In the genomic region with DNA sequence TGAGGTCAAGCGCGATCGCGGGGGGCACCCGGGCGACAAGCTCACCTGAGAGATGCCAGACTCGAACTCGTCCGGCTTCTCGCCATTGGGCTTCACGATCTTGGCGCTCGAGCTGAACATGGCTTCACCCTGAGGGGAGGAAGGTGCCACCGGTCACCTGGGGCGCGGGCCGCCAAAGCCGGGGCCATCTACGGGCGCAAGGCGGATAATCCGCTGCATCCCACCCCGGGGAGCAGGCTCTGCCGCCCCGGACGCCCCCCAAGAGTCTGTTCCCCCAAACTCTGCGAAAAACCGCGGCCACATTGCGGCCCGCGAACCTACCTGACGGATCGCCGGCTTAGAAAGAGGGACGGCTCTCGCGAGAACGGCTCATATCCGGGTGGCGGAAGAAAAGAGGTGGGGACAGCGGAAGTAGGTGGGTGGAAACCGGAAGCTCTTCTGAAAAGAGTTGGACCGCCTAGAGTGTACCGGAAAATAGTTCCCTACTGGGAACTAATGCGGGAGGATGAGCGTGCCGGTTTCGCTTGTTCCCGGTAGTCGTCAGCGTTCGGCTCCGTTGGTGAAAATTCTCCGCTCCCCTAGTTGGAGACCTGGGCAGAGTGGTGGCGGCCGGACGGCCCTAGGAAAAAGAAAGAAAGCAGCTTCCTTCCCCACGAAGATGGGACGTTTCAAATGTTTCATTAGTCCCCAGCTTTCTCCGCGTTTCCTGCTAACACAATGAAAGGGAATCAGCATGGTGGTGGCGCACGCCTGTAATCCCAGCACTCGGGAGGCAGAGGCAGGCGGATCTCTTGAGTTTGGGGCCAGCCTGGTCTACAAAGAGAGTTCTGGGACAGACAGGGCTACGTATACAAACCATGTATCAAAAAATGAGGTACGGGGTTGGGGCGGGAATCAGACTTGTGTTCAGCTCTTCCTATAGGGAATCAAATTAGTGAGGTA, we compare ENCODE assay signal across 7 mouse cellular contexts. TPM values are rescaled to one million over a fixed set of nuclear protein-coding genes. Genes with fewer than 3 reads are reported as not detected.
DNase-seq lines count a peak whose midpoint lies in the region; ATAC-seq lines count a peak whose summit lies in the region.

A gene (minus strand): TSS at position 419 of the 942 bp plus-strand sequence.

- H3K27ac ChIP-seq in embryonic facial prominence, embryonic 11.5 days (replicated peaks; ENCODE audit: low read depth, low read length), result peak within 1 kb of the TSS; percentile 84
- H3K27ac ChIP-seq in limb, embryonic 10.5 days, result peak within 1 kb of the TSS; percentile 97
- H3K27ac ChIP-seq in midbrain, embryonic 13.5 days, result peak within 1 kb of the TSS; percentile 88

- H3K4me2 ChIP-seq in embryonic facial prominence, embryonic 11.5 days (ENCODE audit: low read depth, low read length), result peak within 1 kb of the TSS; percentile 60
- H3K4me2 ChIP-seq in midbrain, embryonic 13.5 days (replicated peaks), result peak within 1 kb of the TSS; percentile 76

- peak within 1 kb of the TSS; percentile 98 for H3K9ac ChIP-seq in embryonic facial prominence, embryonic 11.5 days (replicated peaks; ENCODE audit: low read length)
- H3K9ac ChIP-seq in midbrain, embryonic 13.5 days (replicated peaks), result peak within 1 kb of the TSS; percentile 99

- H3K4me3 ChIP-seq in embryonic facial prominence, embryonic 11.5 days (ENCODE audit: low read depth, low read length), result peak within 1 kb of the TSS; percentile 93
- H3K4me3 ChIP-seq in limb, embryonic 10.5 days, result peak within 1 kb of the TSS; percentile 91
- peak within 1 kb of the TSS; percentile 91 for H3K4me3 ChIP-seq in midbrain, embryonic 13.5 days (replicated peaks)

- no peaks in the 10 kb centered on the region for H3K9me3 ChIP-seq in embryonic facial prominence, embryonic 11.5 days (replicated peaks; ENCODE audit: control insufficient read depth, low read length)
- no peaks in the 10 kb centered on the region for H3K9me3 ChIP-seq in limb, embryonic 10.5 days (replicated peaks)
- H3K9me3 ChIP-seq in midbrain, embryonic 13.5 days, result no peaks in the 10 kb centered on the region

- WGBS in embryonic facial prominence, embryonic 11.5 days, result 5% methylated on average over 69 of the region's 69 CpGs
- 6% methylated on average over 69 of the region's 69 CpGs for WGBS in limb, embryonic 10.5 days
- WGBS in midbrain, embryonic 13.5 days, result 5% methylated on average over 69 of the region's 69 CpGs

- peaks cover 6% of the 10 kb centered on the region; the same call in 1 of the 2 replicates for H3K4me1 ChIP-seq in embryonic facial prominence, embryonic 11.5 days (ENCODE audit: control insufficient read depth, insufficient read depth, low read length)
- peaks cover 9% of the 10 kb centered on the region for H3K4me1 ChIP-seq in limb, embryonic 10.5 days
- peaks cover 29% of the 10 kb centered on the region for H3K4me1 ChIP-seq in midbrain, embryonic 13.5 days (replicated peaks)

- peaks cover 14% of the 10 kb centered on the region for H3K36me3 ChIP-seq in embryonic facial prominence, embryonic 11.5 days (replicated peaks; ENCODE audit: control insufficient read depth, insufficient read depth, low read depth, low read length)
- peaks cover 40% of the 10 kb centered on the region for H3K36me3 ChIP-seq in limb, embryonic 10.5 days
- H3K36me3 ChIP-seq in midbrain, embryonic 13.5 days, result peaks cover 37% of the 10 kb centered on the region

- ATAC-seq in embryonic facial prominence, embryonic 11.5 days (replicated peaks; ENCODE audit: insufficient number of reproducible peaks, low FRiP score, low TSS enrichment, low read depth), result peak; percentile 95
- ATAC-seq in granulocyte monocyte progenitor cell, adult 5-6 weeks (replicated peaks; ENCODE audit: poor library complexity, severe bottlenecking), result peak; percentile 95
- peak; percentile 97 for ATAC-seq in midbrain, embryonic 13.5 days

- DNase-seq in adrenal gland, postnatal 14 days, result peak; percentile 94
- peak; percentile 94 for DNase-seq in embryonic facial prominence, embryonic 11.5 days (ENCODE audit: low spot score)
- peak; percentile 91 for DNase-seq in kidney, adult 11 months
- peak; percentile 94 for DNase-seq in limb, embryonic 10.5 days (ENCODE audit: low spot score)
- peak; percentile 87 for DNase-seq in spleen, adult 12 weeks (ENCODE audit: low spot score)

- no peaks in the 10 kb centered on the region for H3K27me3 ChIP-seq in embryonic facial prominence, embryonic 11.5 days (ENCODE audit: control insufficient read depth, insufficient read depth, low read length)
- H3K27me3 ChIP-seq in limb, embryonic 10.5 days (ENCODE audit: low read depth, poor library complexity, severe bottlenecking), result no peaks in the 10 kb centered on the region
- H3K27me3 ChIP-seq in midbrain, embryonic 13.5 days, result no peaks in the 10 kb centered on the region

RNA-seq across cellular contexts. Expression of the gene that starts here (rescaled TPM):
- 309 and 416 TPM in 2 replicates for total RNA-seq in adrenal gland, postnatal 14 days (2021)
- 914 and 941 TPM in 2 replicates for polyA plus RNA-seq in embryonic facial prominence, embryonic 11.5 days (2014; fragmentation: Nextera tagmentation; extraction: Ambion mirVana)
- total RNA-seq in granulocyte monocyte progenitor cell, adult 5-6 weeks (2014; fragmentation: Nextera tagmentation), result 3,179 and 3,718 TPM in 2 replicates
- total RNA-seq in granulocyte monocyte progenitor cell, adult 5-6 weeks (2017), result 5,371 and 5,776 TPM in 2 replicates
- polyA plus RNA-seq in limb, embryonic 10.5 days (2016; fragmentation: Nextera tagmentation; extraction: Ambion mirVana), result 654 and 701 TPM in 2 replicates
- 507 and 547 TPM in 2 replicates for polyA plus RNA-seq in midbrain, embryonic 13.5 days (2015; fragmentation: Nextera tagmentation; extraction: Ambion mirVana)

Comparison
In these comparisons a context has a peak if more than half of its experiments do, and no peak if none do; other contexts are left out.
1. Peak in every context shown above with its lines: DNase-seq, ATAC-seq, H3K4me3 ChIP-seq and H3K27ac ChIP-seq.